Mouse (Mus musculus) liver, postnatal 0 days (tissue): ENCODE measurements at regions not wholly inside any gene's neighbourhood (a gene's known extent, or its start where the extent isn't known, plus 50 kb on each side); places are given as distances from the start of the nearest gene placed in this dataset.

ENCODE experiments used
- CTCF ChIP-seq: sonication (generic); IDR thresholded peaks from 2 replicates; pipeline ENCODE4 v1.5.1; 2016; ENCODE audit warnings: antibody characterized with exemption, low read depth
- EP300 ChIP-seq: IDR thresholded peaks from 2 replicates; pipeline ENCODE4 v1.6.1; 2016; ENCODE audit warnings: antibody characterized with exemption, low read depth, mild to moderate bottlenecking

DNA sequence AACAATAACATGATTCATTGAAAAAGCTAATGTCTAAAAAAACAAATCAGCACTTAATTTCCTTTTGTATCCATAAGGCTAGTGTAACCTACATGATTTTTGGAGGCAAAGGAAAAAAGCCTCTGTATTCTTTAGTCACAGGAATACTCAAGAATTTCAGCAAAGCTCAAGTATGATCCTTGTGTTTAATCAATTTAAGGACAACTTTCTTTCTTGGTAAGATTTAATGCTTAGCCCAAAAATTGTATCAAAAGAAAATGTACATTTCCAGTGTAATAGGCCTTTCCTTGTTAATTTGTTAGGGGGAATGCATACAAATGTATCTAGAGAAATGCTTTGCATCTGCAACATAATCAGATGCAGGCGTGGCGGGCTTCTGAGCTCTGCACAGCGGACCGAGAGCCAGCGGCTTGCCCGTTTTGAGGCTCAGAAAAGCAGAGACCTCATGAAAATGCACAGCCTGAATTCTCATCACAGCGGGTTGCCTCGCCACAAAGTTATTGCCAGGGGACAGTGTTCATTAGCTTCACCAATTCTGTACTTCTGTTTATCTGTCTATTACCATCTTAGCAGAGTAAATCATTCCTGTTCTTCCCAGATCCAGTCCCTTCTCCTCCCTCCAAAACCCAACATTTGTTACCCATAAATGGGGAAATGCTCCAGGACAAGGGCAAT lies 133.2 kb upstream of the Kiz start:
- no peak for TF ChIP-seq CTCF
- TF ChIP-seq EP300, result no peak
